Mouse (Mus musculus): ENCODE results near the gene Gm18336.
"Not testable (repeated sequence)": the region's sequence is repeated elsewhere in the genome, so short reads cannot be mapped to it uniquely, and the experiment has no call there.

Gm18336 gene

GRCm38 (mm10) chrX:73398636-73399035 is at the start of gene Gm18336:
Gene Gm18336 (minus strand): TSS chrX:73398736.
- DNase-seq = not testable (repeated sequence)

- DNase-seq = no peak
Observed at GRCm38 (mm10) chrX:73441428-73441827, 42.9 kb upstream of the Gm18336 start.

GRCm38 (mm10) chrX:73435252-73435651 is 36.7 kb upstream of the Gm18336 start, which contains the start of gene Trex2:
Gene Trex2 (minus strand): TSS chrX:73435344.
- no peak for DNase-seq

GRCm38 (mm10) chrX:73432850-73433249 is 34.3 kb upstream of the Gm18336 start:
- DNase-seq = no peak

- no peak for DNase-seq
Observed at GRCm38 (mm10) chrX:73430036-73430435, 31.5 kb upstream of the Gm18336 start.

- no peak for DNase-seq
Observed at GRCm38 (mm10) chrX:73412767-73413166, 14.2 kb upstream of the Gm18336 start.

GRCm38 (mm10) chrX:73410880-73411517 is 12.5 kb upstream of the Gm18336 start, which contains the start of gene Zfp92:
Gene Zfp92 (plus strand): TSS chrX:73411096.
- DNase-seq = no peak

- DNase-seq = no peak
Observed at GRCm38 (mm10) chrX:73401616-73402015, 3.1 kb upstream of the Gm18336 start.

- no peak for DNase-seq
Observed at GRCm38 (mm10) chrX:73400951-73401350, 2.4 kb upstream of the Gm18336 start.

GRCm38 (mm10) chrX:73396446-73396845 is 2.1 kb downstream of the Gm18336 start:
- no peak for DNase-seq

- no peak for DNase-seq
Observed at GRCm38 (mm10) chrX:73391481-73391880, 7.1 kb downstream of the Gm18336 start.

GRCm38 (mm10) chrX:73384924-73385323 is 13.6 kb downstream of the Gm18336 start:
- no peak for DNase-seq

- DNase-seq = no peak
Observed at GRCm38 (mm10) chrX:73384419-73384818, 14.1 kb downstream of the Gm18336 start.

GRCm38 (mm10) chrX:73363291-73363690 is 35.2 kb downstream of the Gm18336 start:
- no peak for DNase-seq

GRCm38 (mm10) chrX:73356719-73357118 is 41.8 kb downstream of the Gm18336 start:
- DNase-seq = no peak

GRCm38 (mm10) chrX:73356163-73356562 is 42.4 kb downstream of the Gm18336 start:
- DNase-seq = no peak
